Mouse (Mus musculus) heart, embryonic 11.5 days (tissue): ENCODE measurements around the gene Wdtc1. TPM values are rescaled to one million over a fixed set of nuclear protein-coding genes. Genes with fewer than 3 reads are reported as not detected.

Source experiments
- ATAC-seq: fragments of 200-750 bp; cut with Nextera tagmentation; replicated peaks from 2 replicates; pipeline ENCODE4 v1.8.0; 2017; ENCODE audit warnings: moderate library complexity; ENCODE audit not compliant: insufficient number of reproducible peaks, low FRiP score, low TSS enrichment
- H3K27ac ChIP-seq: fragments of 300-500 bp; sonication (generic); 2 replicates; pipeline ENCODE4 v1.5.1; 2014; ENCODE audit warnings: mild to moderate bottlenecking, low read depth, low read length
- H3K27me3 ChIP-seq: fragments of 300-500 bp; sonication (generic); 2 replicates; pipeline ENCODE4 v1.6.1; 2014; ENCODE audit warnings: mild to moderate bottlenecking, low read length, mixed read lengths; ENCODE audit not compliant: control insufficient read depth, insufficient read depth
- H3K36me3 ChIP-seq: fragments of 300-500 bp; sonication (generic); 2 replicates; pipeline ENCODE4 v1.6.1; 2014; ENCODE audit warnings: mild to moderate bottlenecking, low read length, moderate library complexity, mixed read lengths; ENCODE audit not compliant: control insufficient read depth, insufficient read depth
- H3K4me1 ChIP-seq: fragments of 300-500 bp; sonication (generic); 2 replicates; pipeline ENCODE4 v1.6.1; 2014; ENCODE audit warnings: low read length; ENCODE audit not compliant: control insufficient read depth, insufficient read depth
- H3K4me2 ChIP-seq: fragments of 300-500 bp; sonication (generic); 2 replicates; pipeline ENCODE4 v1.6.1; 2014; ENCODE audit warnings: mild to moderate bottlenecking, moderate library complexity
- H3K4me3 ChIP-seq: fragments of 300-500 bp; sonication (generic); 2 replicates; pipeline ENCODE4 v1.5.1; 2014; ENCODE audit warnings: low read depth, low read length
- H3K9ac ChIP-seq: fragments of 300-500 bp; sonication (generic); 2 replicates; pipeline ENCODE4 v1.6.1; 2014; ENCODE audit warnings: mild to moderate bottlenecking, low read depth, low read length, moderate library complexity
- H3K9me3 ChIP-seq: fragments of 300-500 bp; sonication (generic); replicated peaks from 2 replicates; pipeline ENCODE4 v1.6.1; 2016; ENCODE audit warnings: low read length; ENCODE audit not compliant: control insufficient read depth
- WGBS: fragments of 180-500 bp; shearing (Covaris S2); extraction: QIAGEN DNeasy Blood & Tissue Kit; methylation state at CpG from one replicate; pipeline ENCODE4 v1.1.7; 2014; ENCODE audit not compliant: insufficient replicate concordance; 5-methylcytosine and 5-hydroxymethylcytosine counted together
- polyA plus RNA-seq: library from polyadenylated mRNA; unstranded; fragments of >200 nt; fragmentation: Nextera tagmentation; extraction: Ambion mirVana; gene quantifications from 2 replicates; pipeline ENCODE4 v1.2.1, GENCODE M21; 2014

The Wdtc1 gene
- polyA plus RNA-seq, 1 experiment from 2014 or later: 13.3 TPM

- Histone ChIP-seq H3K9me3 (no peaks in the 10 kb centered on the region), H3K4me2 (no peak overlapping the region), H3K4me3 (no peak overlapping the region), H3K27me3 (no peaks in the 10 kb centered on the region), H3K27ac (no peak overlapping the region), H3K9ac (peak overlapping the region; percentile 28; the same call in 1 of the 2 replicates), H3K36me3 (no peaks in the 10 kb centered on the region), H3K4me1 (peaks cover 75% of the 10 kb centered on the region)
- WGBS: 59% methylated on average over 4 of the region's 4 CpGs
- no peak for ATAC-seq
Observed at GRCm38 (mm10) chr4:133394981-133395573, 41.8 kb upstream of the Wdtc1 start.

GRCm38 (mm10) chr4:133391185-133392040 lies 38.1 kb upstream of the Wdtc1 start:
- no peak for ATAC-seq
- Histone ChIP-seq H3K4me2 (no peak overlapping the region), H3K9ac (no peak overlapping the region), H3K27me3 (no peaks in the 10 kb centered on the region), H3K36me3 (no peaks in the 10 kb centered on the region), H3K4me1 (peaks cover 53% of the 10 kb centered on the region), H3K27ac (peak overlapping the region; percentile 35), H3K9me3 (no peaks in the 10 kb centered on the region), H3K4me3 (no peak overlapping the region)
- 72% methylated on average over 18 of the region's 18 CpGs for WGBS

GRCm38 (mm10) chr4:133390585-133390984 lies 37.3 kb upstream of the Wdtc1 start:
- no peaks in the 10 kb centered on the region for H3K36me3 ChIP-seq
- H3K27me3 ChIP-seq: no peaks in the 10 kb centered on the region
- H3K4me3 ChIP-seq: no peak overlapping the region
- peaks cover 45% of the 10 kb centered on the region for H3K4me1 ChIP-seq
- no peak overlapping the region for H3K4me2 ChIP-seq
- no peaks in the 10 kb centered on the region for H3K9me3 ChIP-seq
- H3K9ac ChIP-seq: no peak overlapping the region
- no peak for ATAC-seq
- WGBS: 81% methylated on average over 6 of the region's 6 CpGs
- no peak overlapping the region for H3K27ac ChIP-seq

GRCm38 (mm10) chr4:133390042-133390441 lies 36.8 kb upstream of the Wdtc1 start:
- whole genome bisulfite sequencing: 49% methylated on average over 2 of the region's 2 CpGs
- peaks cover 40% of the 10 kb centered on the region for H3K4me1 ChIP-seq
- ATAC-seq: no peak

GRCm38 (mm10) chr4:133388781-133389552 lies 35.7 kb upstream of the Wdtc1 start:
- H3K36me3 ChIP-seq: no peaks in the 10 kb centered on the region
- H3K27ac ChIP-seq: no peak overlapping the region
- WGBS: 79% methylated on average over 16 of the region's 16 CpGs
- no peak for ATAC-seq
- no peaks in the 10 kb centered on the region for H3K27me3 ChIP-seq
- no peaks in the 10 kb centered on the region for H3K9me3 ChIP-seq
- peaks cover 31% of the 10 kb centered on the region for H3K4me1 ChIP-seq
- no peak overlapping the region for H3K9ac ChIP-seq
- H3K4me3 ChIP-seq: no peak overlapping the region
- H3K4me2 ChIP-seq: no peak overlapping the region

More at GRCm38 (mm10) chr4:133390042-133390441, 36.8 kb upstream of the Wdtc1 start:
- Histone ChIP-seq H3K27me3 (no peaks in the 10 kb centered on the region), H3K4me3 (no peak overlapping the region), H3K27ac (no peak overlapping the region), H3K36me3 (no peaks in the 10 kb centered on the region), H3K4me2 (no peak overlapping the region), H3K9me3 (no peaks in the 10 kb centered on the region), H3K9ac (no peak overlapping the region)

- Histone ChIP-seq H3K27me3 (no peaks in the 10 kb centered on the region), H3K4me1 (peaks cover 31% of the 10 kb centered on the region), H3K27ac (no peak overlapping the region), H3K36me3 (no peaks in the 10 kb centered on the region), H3K4me3 (no peak overlapping the region), H3K9ac (no peak overlapping the region), H3K9me3 (no peaks in the 10 kb centered on the region), H3K4me2 (no peak overlapping the region)
- ATAC-seq: no peak
Observed at GRCm38 (mm10) chr4:133387053-133387452, 33.8 kb upstream of the Wdtc1 start.

- Histone ChIP-seq H3K27me3 (no peaks in the 10 kb centered on the region), H3K27ac (no peak overlapping the region), H3K4me2 (no peak overlapping the region), H3K4me1 (peaks cover 24% of the 10 kb centered on the region), H3K36me3 (no peaks in the 10 kb centered on the region), H3K9me3 (no peaks in the 10 kb centered on the region), H3K9ac (no peak overlapping the region), H3K4me3 (no peak overlapping the region)
- WGBS: 82% methylated on average over 7 of the region's 7 CpGs
- no peak for ATAC-seq
Observed at GRCm38 (mm10) chr4:133386061-133386797, 32.9 kb upstream of the Wdtc1 start.

GRCm38 (mm10) chr4:133381141-133381540 lies 27.9 kb upstream of the Wdtc1 start:
- Histone ChIP-seq H3K36me3 (no peaks in the 10 kb centered on the region), H3K4me3 (no peak overlapping the region), H3K9me3 (no peaks in the 10 kb centered on the region), H3K4me2 (no peak overlapping the region), H3K27me3 (no peaks in the 10 kb centered on the region), H3K9ac (no peak overlapping the region), H3K4me1 (peaks cover 39% of the 10 kb centered on the region), H3K27ac (no peak overlapping the region)
- WGBS: 73% methylated on average over 8 of the region's 8 CpGs
- ATAC-seq: no peak
